Mouse (Mus musculus) frontal cortex, postnatal 14 days (tissue): ENCODE measurements around the gene Bcl2a1c.
A peak's percentile ranks its signal among the peaks of the same experiment; 100 is the strongest.
"Not testable (repeated sequence)": the region's sequence is repeated elsewhere in the genome, so short reads cannot be mapped to it uniquely, and the experiment has no call there.

Experiments used
- DNase-seq, 2 experiments: peaks; one replicate each; pipeline ENCODE4 v3.0.0; 2022; ENCODE audit warnings: low spot score in 2 of 2

The Bcl2a1c gene

GRCm38 (mm10) chr9:114329855-114330254, at the start of gene Bcl2a1c:
Gene Bcl2a1c, plus strand, starts transcription at chr9:114330135.
- DNase-seq: not testable (repeated sequence)

- DNase-seq: not testable (repeated sequence)
These were observed 24.0 kb upstream of the Bcl2a1c start for GRCm38 (mm10) chr9:114305957-114306356.

- DNase-seq: not testable (repeated sequence)
These were observed 18.2 kb upstream of the Bcl2a1c start for GRCm38 (mm10) chr9:114311752-114312151.

- DNase-seq: peak; percentile 8 to 42
These were observed 11.9 kb upstream of the Bcl2a1c start for GRCm38 (mm10) chr9:114318021-114318420.

GRCm38 (mm10) chr9:114326011-114326748, 3.8 kb upstream of the Bcl2a1c start:
- DNase-seq: no peak

GRCm38 (mm10) chr9:114328332-114328731, 1.6 kb upstream of the Bcl2a1c start:
- not testable (repeated sequence) for DNase-seq

- DNase-seq: peak; percentile 62 to 75
These were observed 38.0 kb downstream of the Bcl2a1c start for GRCm38 (mm10) chr9:114367783-114368470.

- no peak for DNase-seq
These were observed 38.5 kb downstream of the Bcl2a1c start for GRCm38 (mm10) chr9:114368471-114368858.

GRCm38 (mm10) chr9:114369389-114369788, 39.5 kb downstream of the Bcl2a1c start:
- not testable (repeated sequence) for DNase-seq

GRCm38 (mm10) chr9:114371717-114372116, 41.8 kb downstream of the Bcl2a1c start:
- DNase-seq: not testable (repeated sequence)

GRCm38 (mm10) chr9:114375276-114375962, 45.5 kb downstream of the Bcl2a1c start:
- no peak for DNase-seq

- DNase-seq: no peak
These were observed 47.2 kb downstream of the Bcl2a1c start for GRCm38 (mm10) chr9:114377168-114377567.

GRCm38 (mm10) chr9:114379871-114380270, 49.9 kb downstream of the Bcl2a1c start:
- DNase-seq: no peak
